Mouse (Mus musculus): ENCODE data around the gene Slc25a21. TPM values are rescaled to one million over a fixed set of nuclear protein-coding genes. Genes with fewer than 3 reads are reported as not detected.
A peak's percentile ranks its signal among the peaks of the same experiment; 100 is the strongest.

Slc25a21 gene
- polyA plus RNA-seq, 1 experiment from 2014 or later, result 1.3 TPM

GRCm38 (mm10) chr12:56717971-56718706, 479.1 kb downstream of the Slc25a21 start:
- H3K27ac ChIP-seq (replicated peaks; ENCODE audit: low read depth, low read length), result no peak overlapping the region
- H3K36me3 ChIP-seq (ENCODE audit: control insufficient read depth, insufficient read depth, low read length), result no peaks in the 10 kb centered on the region
- H3K4me2 ChIP-seq (ENCODE audit: low read depth, severe bottlenecking), result no peak overlapping the region; the same call in 1 of the 2 replicates
- H3K9ac ChIP-seq (ENCODE audit: low read length), result no peak overlapping the region
- H3K9me3 ChIP-seq (ENCODE audit: control insufficient read depth, low read length), result no peaks in the 10 kb centered on the region
- WGBS, result 5% methylated on average over 14 of the region's 14 CpGs
- H3K27me3 ChIP-seq (ENCODE audit: control insufficient read depth, insufficient read depth, low read length), result 0 out of 2 replicates have a peak, but pooled peaks cover 2% of the 10 kb centered on the region
- 0 out of 2 replicates have a peak, but pooled peaks cover 9% of the 10 kb centered on the region for H3K4me1 ChIP-seq (ENCODE audit: control insufficient read depth, insufficient read depth, low read length)
- H3K4me3 ChIP-seq (ENCODE audit: low read depth, low read length), result no peak overlapping the region
- DNase-seq (ENCODE audit: low spot score) (no peak), ATAC-seq (ENCODE audit: insufficient number of reproducible peaks, low FRiP score, low TSS enrichment, low read depth) (peak; percentile 77)

GRCm38 (mm10) chr12:56701004-56701403, 496.3 kb downstream of the Slc25a21 start:
- no peak overlapping the region for H3K4me3 ChIP-seq (ENCODE audit: low read depth, low read length)
- no peaks in the 10 kb centered on the region for H3K36me3 ChIP-seq (ENCODE audit: control insufficient read depth, insufficient read depth, low read length)
- DNase-seq (ENCODE audit: low spot score) (no peak), ATAC-seq (ENCODE audit: insufficient number of reproducible peaks, low FRiP score, low TSS enrichment, low read depth) (no peak)
- H3K9me3 ChIP-seq (ENCODE audit: control insufficient read depth, low read length), result no peaks in the 10 kb centered on the region
- no peak overlapping the region for H3K27ac ChIP-seq (replicated peaks; ENCODE audit: low read depth, low read length)
- H3K4me2 ChIP-seq (ENCODE audit: low read depth, severe bottlenecking), result no peak overlapping the region
- H3K9ac ChIP-seq (ENCODE audit: low read length), result no peak overlapping the region
- H3K27me3 ChIP-seq (ENCODE audit: control insufficient read depth, insufficient read depth, low read length), result peaks cover 46% of the 10 kb centered on the region
- 6% methylated on average over 6 of the region's 6 CpGs for WGBS
- H3K4me1 ChIP-seq (ENCODE audit: control insufficient read depth, insufficient read depth, low read length), result peaks cover 15% of the 10 kb centered on the region

- Histone ChIP-seq H3K36me3 (ENCODE audit: control insufficient read depth, insufficient read depth, low read length) (no peaks in the 10 kb centered on the region), H3K4me2 (ENCODE audit: low read depth, severe bottlenecking) (peak overlapping the region; percentile 22; the same call in 1 of the 2 replicates), H3K27me3 (ENCODE audit: control insufficient read depth, insufficient read depth, low read length) (peaks cover 54% of the 10 kb centered on the region), H3K9ac (ENCODE audit: low read length) (no peak overlapping the region; the same call in 1 of the 2 replicates), H3K27ac (replicated peaks; ENCODE audit: low read depth, low read length) (no peak overlapping the region), H3K4me3 (ENCODE audit: low read depth, low read length) (peak overlapping the region; percentile 3; the same call in 1 of the 2 replicates), H3K9me3 (ENCODE audit: control insufficient read depth, low read length) (no peaks in the 10 kb centered on the region), H3K4me1 (ENCODE audit: control insufficient read depth, insufficient read depth, low read length) (peaks cover 17% of the 10 kb centered on the region)
- ATAC-seq (ENCODE audit: insufficient number of reproducible peaks, low FRiP score, low TSS enrichment, low read depth) (peak; percentile 21; the same call in 1 of the 2 replicates), DNase-seq (ENCODE audit: low spot score) (peak; percentile 63)
- 3% methylated on average over 44 of the region's 44 CpGs for WGBS
Measured at GRCm38 (mm10) chr12:56699915-56700900, 497.1 kb downstream of the Slc25a21 start.

- no peak for DNase-seq (ENCODE audit: low spot score)
- Histone ChIP-seq H3K9ac (ENCODE audit: low read length) (no peak overlapping the region; the same call in 1 of the 2 replicates), H3K9me3 (ENCODE audit: control insufficient read depth, low read length) (no peaks in the 10 kb centered on the region), H3K4me1 (ENCODE audit: control insufficient read depth, insufficient read depth, low read length) (peaks cover 17% of the 10 kb centered on the region), H3K4me3 (ENCODE audit: low read depth, low read length) (peak overlapping the region; percentile 3; the same call in 1 of the 2 replicates), H3K27me3 (ENCODE audit: control insufficient read depth, insufficient read depth, low read length) (peaks cover 62% of the 10 kb centered on the region), H3K36me3 (ENCODE audit: control insufficient read depth, insufficient read depth, low read length) (no peaks in the 10 kb centered on the region), H3K4me2 (ENCODE audit: low read depth, severe bottlenecking) (no peak overlapping the region), H3K27ac (replicated peaks; ENCODE audit: low read depth, low read length) (no peak overlapping the region)
- ATAC-seq (ENCODE audit: insufficient number of reproducible peaks, low FRiP score, low TSS enrichment, low read depth), result no peak
- 18% methylated on average over 3 of the region's 3 CpGs for WGBS
Measured at GRCm38 (mm10) chr12:56699351-56699750, 497.9 kb downstream of the Slc25a21 start.

GRCm38 (mm10) chr12:56698191-56698980, 498.9 kb downstream of the Slc25a21 start:
- no peaks in the 10 kb centered on the region for H3K9me3 ChIP-seq (ENCODE audit: control insufficient read depth, low read length)
- H3K27me3 ChIP-seq (ENCODE audit: control insufficient read depth, insufficient read depth, low read length), result peaks cover 71% of the 10 kb centered on the region
- no peak overlapping the region for H3K9ac ChIP-seq (ENCODE audit: low read length)
- peaks cover 17% of the 10 kb centered on the region for H3K4me1 ChIP-seq (ENCODE audit: control insufficient read depth, insufficient read depth, low read length)
- H3K36me3 ChIP-seq (ENCODE audit: control insufficient read depth, insufficient read depth, low read length), result no peaks in the 10 kb centered on the region
- ATAC-seq (ENCODE audit: insufficient number of reproducible peaks, low FRiP score, low TSS enrichment, low read depth), result no peak
- no peak overlapping the region for H3K27ac ChIP-seq (replicated peaks; ENCODE audit: low read depth, low read length)
- DNase-seq (ENCODE audit: low spot score), result no peak
- peak overlapping the region; percentile 12; the same call in 1 of the 2 replicates for H3K4me2 ChIP-seq (ENCODE audit: low read depth, severe bottlenecking)
- under 1% methylated on average over 8 of the region's 8 CpGs for WGBS
- H3K4me3 ChIP-seq (ENCODE audit: low read depth, low read length), result no peak overlapping the region

GRCm38 (mm10) chr12:56697785-56698184, 499.5 kb downstream of the Slc25a21 start:
- DNase-seq (ENCODE audit: low spot score) (no peak), ATAC-seq (ENCODE audit: insufficient number of reproducible peaks, low FRiP score, low TSS enrichment, low read depth) (no peak)
- Histone ChIP-seq H3K4me1 (ENCODE audit: control insufficient read depth, insufficient read depth, low read length) (peaks cover 17% of the 10 kb centered on the region), H3K9me3 (ENCODE audit: control insufficient read depth, low read length) (no peaks in the 10 kb centered on the region), H3K36me3 (ENCODE audit: control insufficient read depth, insufficient read depth, low read length) (no peaks in the 10 kb centered on the region), H3K27me3 (ENCODE audit: control insufficient read depth, insufficient read depth, low read length) (peaks cover 77% of the 10 kb centered on the region), H3K27ac (replicated peaks; ENCODE audit: low read depth, low read length) (no peak overlapping the region), H3K4me3 (ENCODE audit: low read depth, low read length) (peak overlapping the region; percentile 37), H3K4me2 (ENCODE audit: low read depth, severe bottlenecking) (peak overlapping the region; percentile 60; the same call in 1 of the 2 replicates), H3K9ac (ENCODE audit: low read length) (no peak overlapping the region)
- WGBS, result under 1% methylated on average over 12 of the region's 12 CpGs

- peaks cover 17% of the 10 kb centered on the region for H3K4me1 ChIP-seq (ENCODE audit: control insufficient read depth, insufficient read depth, low read length)
Measured at GRCm38 (mm10) chr12:56697011-56697740, 500.1 kb downstream of the Slc25a21 start.

More at GRCm38 (mm10) chr12:56697011-56697740, 500.1 kb downstream of the Slc25a21 start:
- DNase-seq (ENCODE audit: low spot score) (peak; percentile 75), ATAC-seq (ENCODE audit: insufficient number of reproducible peaks, low FRiP score, low TSS enrichment, low read depth) (no peak)
- WGBS, result under 1% methylated on average over 36 of the region's 36 CpGs
- Histone ChIP-seq H3K4me2 (ENCODE audit: low read depth, severe bottlenecking) (peak overlapping the region; percentile 60), H3K9ac (ENCODE audit: low read length) (0 out of 2 replicates have a peak overlapping the region, but pooled peaks have one; percentile 27), H3K9me3 (ENCODE audit: control insufficient read depth, low read length) (no peaks in the 10 kb centered on the region), H3K27me3 (ENCODE audit: control insufficient read depth, insufficient read depth, low read length) (peaks cover 79% of the 10 kb centered on the region), H3K27ac (replicated peaks; ENCODE audit: low read depth, low read length) (no peak overlapping the region), H3K4me3 (ENCODE audit: low read depth, low read length) (peak overlapping the region; percentile 37), H3K36me3 (ENCODE audit: control insufficient read depth, insufficient read depth, low read length) (no peaks in the 10 kb centered on the region)

Data from limb, embryonic 11.5 days (tissue).